Mouse (Mus musculus) liver, embryonic 13.5 days (tissue): ENCODE data around the gene Smg6. TPM values are rescaled to one million over a fixed set of nuclear protein-coding genes. Genes with fewer than 3 reads are reported as not detected.

Source experiments
- ATAC-seq: fragments of 200-750 bp; cut with Nextera tagmentation; 2 replicates; pipeline ENCODE4 v1.8.0; 2017; ENCODE audit warnings: low read depth, mild to moderate bottlenecking, moderate number of reproducible peaks, moderate library complexity
- DNase-seq: peaks from one replicate; pipeline ENCODE4 v3.0.0; 2022
- H3K27ac ChIP-seq: fragments of 300-500 bp; sonication (generic); 2 replicates; pipeline ENCODE4 v1.5.1; 2015; ENCODE audit warnings: moderate library complexity, mild to moderate bottlenecking, inconsistent platforms
- H3K27me3 ChIP-seq: fragments of 300-500 bp; sonication (generic); 2 replicates; pipeline ENCODE4 v1.6.1; 2015; ENCODE audit warnings: mild to moderate bottlenecking, inconsistent platforms
- H3K36me3 ChIP-seq: fragments of 300-500 bp; sonication (generic); 2 replicates; pipeline ENCODE4 v1.6.1; 2015; ENCODE audit warnings: mild to moderate bottlenecking, inconsistent platforms
- H3K4me1 ChIP-seq: fragments of 300-500 bp; sonication (generic); replicated peaks from 2 replicates; pipeline ENCODE4 v1.6.1; 2015; ENCODE audit warnings: inconsistent platforms
- H3K4me2 ChIP-seq: fragments of 300-500 bp; sonication (generic); 2 replicates; pipeline ENCODE4 v1.6.1; 2015; ENCODE audit warnings: inconsistent platforms, mild to moderate bottlenecking, moderate library complexity
- H3K4me3 ChIP-seq: fragments of 300-500 bp; sonication (generic); replicated peaks from 2 replicates; pipeline ENCODE4 v1.5.1; 2015; ENCODE audit warnings: mild to moderate bottlenecking, inconsistent platforms
- H3K9ac ChIP-seq: fragments of 300-500 bp; sonication (generic); 2 replicates; pipeline ENCODE4 v1.6.1; 2015; ENCODE audit warnings: mild to moderate bottlenecking, inconsistent platforms
- H3K9me3 ChIP-seq: fragments of 300-500 bp; sonication (generic); replicated peaks from 2 replicates; pipeline ENCODE4 v1.6.1; 2016; ENCODE audit warnings: inconsistent platforms
- WGBS: fragments of 180-500 bp; shearing (Covaris S2); methylation state at CpG from one replicate; pipeline ENCODE4 v1.1.7; 2015; ENCODE audit not compliant: insufficient replicate concordance; 5-methylcytosine and 5-hydroxymethylcytosine counted together
- polyA plus RNA-seq: library from polyadenylated mRNA; unstranded; fragments of >200 nt; fragmentation: Nextera tagmentation; extraction: Ambion mirVana; gene quantifications from 2 replicates; pipeline ENCODE4 v1.2.1, GENCODE M21; 2015

Smg6 gene
- polyA plus RNA-seq, 1 experiment from 2014 or later: 4.4 TPM

- H3K9ac ChIP-seq: no peak overlapping the region
- H3K4me2 ChIP-seq: no peak overlapping the region
- no peak for DNase-seq
- no peak for ATAC-seq
- H3K9me3 ChIP-seq: no peaks in the 10 kb centered on the region
- no peak overlapping the region for H3K4me3 ChIP-seq
- H3K27me3 ChIP-seq: no peaks in the 10 kb centered on the region
- H3K27ac ChIP-seq: no peak overlapping the region
- no peaks in the 10 kb centered on the region for H3K4me1 ChIP-seq
- no peaks in the 10 kb centered on the region for H3K36me3 ChIP-seq
Measured at GRCm38 (mm10) chr11:74974615-74975014, 49.0 kb downstream of the Smg6 start.

GRCm38 (mm10) chr11:74976835-74977687 is 51.4 kb downstream of the Smg6 start:
- Histone ChIP-seq H3K27me3 (no peaks in the 10 kb centered on the region), H3K4me2 (no peak overlapping the region), H3K4me3 (no peak overlapping the region), H3K9me3 (no peaks in the 10 kb centered on the region), H3K9ac (no peak overlapping the region), H3K27ac (no peak overlapping the region), H3K36me3 (no peaks in the 10 kb centered on the region), H3K4me1 (no peaks in the 10 kb centered on the region)
- ATAC-seq: no peak
- WGBS: 74% methylated on average over 3 of the region's 3 CpGs
- no peak for DNase-seq

GRCm38 (mm10) chr11:74981464-74981863 is 55.8 kb downstream of the Smg6 start:
- no peak overlapping the region for H3K4me2 ChIP-seq
- no peak overlapping the region for H3K27ac ChIP-seq
- no peaks in the 10 kb centered on the region for H3K27me3 ChIP-seq
- peak; percentile 48; the same call in 1 of the 2 replicates for ATAC-seq
- H3K9ac ChIP-seq: no peak overlapping the region
- H3K36me3 ChIP-seq: no peaks in the 10 kb centered on the region
- H3K9me3 ChIP-seq: no peaks in the 10 kb centered on the region
- peak; percentile 55 for DNase-seq
- H3K4me1 ChIP-seq: no peaks in the 10 kb centered on the region
- 34% methylated on average over 2 of the region's 2 CpGs for WGBS
- no peak overlapping the region for H3K4me3 ChIP-seq

- DNase-seq (no peak), ATAC-seq (no peak)
- Histone ChIP-seq H3K36me3 (no peaks in the 10 kb centered on the region), H3K4me1 (no peaks in the 10 kb centered on the region), H3K27me3 (no peaks in the 10 kb centered on the region), H3K27ac (no peak overlapping the region), H3K4me3 (no peak overlapping the region), H3K9me3 (no peaks in the 10 kb centered on the region), H3K9ac (no peak overlapping the region), H3K4me2 (no peak overlapping the region)
Measured at GRCm38 (mm10) chr11:74982241-74982640, 56.6 kb downstream of the Smg6 start.

GRCm38 (mm10) chr11:74988162-74988561 is 62.5 kb downstream of the Smg6 start:
- H3K9ac ChIP-seq: no peak overlapping the region
- H3K4me3 ChIP-seq: no peak overlapping the region
- no peak for DNase-seq
- 58% methylated on average over 5 of the region's 5 CpGs for WGBS
- no peak for ATAC-seq
- 0 out of 2 replicates have a peak, but pooled peaks cover 8% of the 10 kb centered on the region for H3K4me1 ChIP-seq
- H3K36me3 ChIP-seq: peaks cover 27% of the 10 kb centered on the region
- H3K9me3 ChIP-seq: no peaks in the 10 kb centered on the region
- no peak overlapping the region for H3K27ac ChIP-seq
- H3K4me2 ChIP-seq: no peak overlapping the region
- H3K27me3 ChIP-seq: no peaks in the 10 kb centered on the region

GRCm38 (mm10) chr11:74989047-74989446 is 63.4 kb downstream of the Smg6 start:
- Histone ChIP-seq H3K9me3 (no peaks in the 10 kb centered on the region), H3K27ac (no peak overlapping the region), H3K9ac (no peak overlapping the region), H3K4me3 (no peak overlapping the region), H3K27me3 (no peaks in the 10 kb centered on the region), H3K36me3 (peaks cover 27% of the 10 kb centered on the region), H3K4me1 (0 out of 2 replicates have a peak, but pooled peaks cover 8% of the 10 kb centered on the region), H3K4me2 (no peak overlapping the region)
- DNase-seq: no peak
- 51% methylated on average over 2 of the region's 2 CpGs for WGBS
- ATAC-seq: no peak

- Histone ChIP-seq H3K4me3 (no peak overlapping the region), H3K27me3 (no peaks in the 10 kb centered on the region), H3K9me3 (no peaks in the 10 kb centered on the region), H3K36me3 (peaks cover 27% of the 10 kb centered on the region), H3K4me2 (no peak overlapping the region), H3K27ac (no peak overlapping the region), H3K9ac (no peak overlapping the region), H3K4me1 (0 out of 2 replicates have a peak, but pooled peaks cover 8% of the 10 kb centered on the region)
- 71% methylated on average over 5 of the region's 5 CpGs for WGBS
- DNase-seq (no peak), ATAC-seq (no peak)
Measured at GRCm38 (mm10) chr11:74990501-74990900, 64.9 kb downstream of the Smg6 start.

- no peak overlapping the region for H3K4me3 ChIP-seq
- H3K27ac ChIP-seq: no peak overlapping the region
- H3K4me1 ChIP-seq: 0 out of 2 replicates have a peak, but pooled peaks cover 8% of the 10 kb centered on the region
- no peak overlapping the region for H3K4me2 ChIP-seq
- H3K9ac ChIP-seq: no peak overlapping the region
- WGBS: 67% methylated on average over 1 of the region's 1 CpGs
- no peaks in the 10 kb centered on the region for H3K27me3 ChIP-seq
- no peaks in the 10 kb centered on the region for H3K9me3 ChIP-seq
- ATAC-seq (no peak), DNase-seq (no peak)
- H3K36me3 ChIP-seq: peaks cover 27% of the 10 kb centered on the region
Measured at GRCm38 (mm10) chr11:74991290-74991689, 65.7 kb downstream of the Smg6 start.

- ATAC-seq: no peak
- Histone ChIP-seq H3K9me3 (no peaks in the 10 kb centered on the region), H3K4me1 (0 out of 2 replicates have a peak, but pooled peaks cover 8% of the 10 kb centered on the region), H3K4me3 (no peak overlapping the region), H3K27me3 (no peaks in the 10 kb centered on the region), H3K36me3 (peaks cover 27% of the 10 kb centered on the region), H3K9ac (no peak overlapping the region), H3K27ac (no peak overlapping the region), H3K4me2 (no peak overlapping the region)
- 70% methylated on average over 9 of the region's 9 CpGs for WGBS
- DNase-seq: no peak
Measured at GRCm38 (mm10) chr11:74992427-74992987, 66.9 kb downstream of the Smg6 start.

- no peak for DNase-seq
- H3K36me3 ChIP-seq: peaks cover 27% of the 10 kb centered on the region
Measured at GRCm38 (mm10) chr11:74994141-74994540, 68.5 kb downstream of the Smg6 start.

GRCm38 (mm10) chr11:74994856-74995255 is 69.2 kb downstream of the Smg6 start:
- 0 out of 2 replicates have a peak, but pooled peaks cover 4% of the 10 kb centered on the region for H3K4me1 ChIP-seq
- H3K9ac ChIP-seq: no peak overlapping the region
- no peak for ATAC-seq
- H3K27me3 ChIP-seq: no peaks in the 10 kb centered on the region
- DNase-seq: no peak
- H3K36me3 ChIP-seq: peaks cover 27% of the 10 kb centered on the region
- H3K27ac ChIP-seq: no peak overlapping the region
- no peaks in the 10 kb centered on the region for H3K9me3 ChIP-seq
- H3K4me2 ChIP-seq: no peak overlapping the region
- H3K4me3 ChIP-seq: no peak overlapping the region

More at GRCm38 (mm10) chr11:74994141-74994540, 68.5 kb downstream of the Smg6 start:
- Histone ChIP-seq H3K4me1 (0 out of 2 replicates have a peak, but pooled peaks cover 4% of the 10 kb centered on the region), H3K27me3 (no peaks in the 10 kb centered on the region), H3K4me3 (no peak overlapping the region), H3K9me3 (no peaks in the 10 kb centered on the region), H3K27ac (no peak overlapping the region), H3K4me2 (no peak overlapping the region), H3K9ac (no peak overlapping the region)
- ATAC-seq: no peak
- WGBS: 84% methylated on average over 1 of the region's 1 CpGs

GRCm38 (mm10) chr11:74996482-74996881 is 70.9 kb downstream of the Smg6 start:
- H3K36me3 ChIP-seq: peaks cover 12% of the 10 kb centered on the region
- H3K27ac ChIP-seq: no peak overlapping the region
- ATAC-seq: no peak
- H3K4me3 ChIP-seq: no peak overlapping the region
- 54% methylated on average over 1 of the region's 1 CpGs for WGBS
- H3K9me3 ChIP-seq: no peaks in the 10 kb centered on the region
- no peak overlapping the region for H3K4me2 ChIP-seq
- 0 out of 2 replicates have a peak, but pooled peaks cover 4% of the 10 kb centered on the region for H3K4me1 ChIP-seq
- no peak for DNase-seq
- no peaks in the 10 kb centered on the region for H3K27me3 ChIP-seq
- no peak overlapping the region for H3K9ac ChIP-seq
